Mouse (Mus musculus) layer of hippocampus, adult 18-20 months (tissue): Measurements from ENCODE around the gene Nlrc5. TPM values are rescaled to one million over a fixed set of nuclear protein-coding genes. Genes with fewer than 3 reads are reported as not detected.

Experiments used
- DNase-seq, 2 experiments: peaks; one replicate each; pipeline ENCODE4 v3.0.0; 2022; ENCODE audit warnings: low spot score in 2 of 2
- total RNA-seq, 2 experiments: library from RNA; stranded (reverse); gene quantifications; 2 replicates each; pipeline ENCODE4 v1.2.3; 2021

Nlrc5 gene
- total RNA-seq, 2 experiments from 2014 or later, result 0.30 to 1.1 TPM

DNA sequence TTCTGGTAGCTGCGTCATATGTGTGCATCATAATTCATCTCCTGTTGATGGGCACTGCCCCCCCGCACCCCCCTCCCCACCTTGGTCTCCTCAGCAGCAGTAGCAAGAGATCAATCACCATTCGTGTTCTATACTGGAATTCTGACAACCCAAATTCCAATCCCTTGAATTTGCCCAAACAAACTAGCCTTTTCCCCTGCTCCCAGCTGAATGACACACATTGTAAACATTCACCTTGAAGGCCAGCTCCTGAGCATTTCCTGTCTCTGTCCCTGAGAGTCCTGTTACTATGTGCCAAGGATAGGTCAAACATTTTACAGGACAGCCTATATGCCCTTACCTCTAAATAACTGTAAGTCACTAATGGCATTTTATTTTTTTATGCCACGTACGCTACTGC lies 21.9 kb downstream of the Nlrc5 start:
- no peak for DNase-seq

DNA sequence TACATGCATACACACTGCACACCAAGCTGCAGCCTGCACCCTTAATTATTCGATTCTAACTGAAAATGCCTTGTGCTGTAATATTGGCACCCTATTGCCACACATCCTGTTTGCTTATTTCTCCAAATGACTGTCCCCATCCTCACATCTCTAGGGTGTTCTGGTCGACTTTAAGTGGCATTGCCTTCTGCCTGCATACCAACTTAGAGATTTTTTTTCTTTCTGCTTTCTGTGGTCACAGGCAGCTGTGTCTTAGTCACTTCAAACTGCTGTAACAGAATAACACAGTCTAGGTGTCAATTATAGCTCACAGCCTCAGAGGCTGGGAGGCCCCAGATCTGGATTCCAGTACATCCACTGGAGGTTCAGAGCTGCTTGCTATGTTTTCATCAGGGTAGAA lies 24.4 kb downstream of the Nlrc5 start:
- no peak for DNase-seq

DNA sequence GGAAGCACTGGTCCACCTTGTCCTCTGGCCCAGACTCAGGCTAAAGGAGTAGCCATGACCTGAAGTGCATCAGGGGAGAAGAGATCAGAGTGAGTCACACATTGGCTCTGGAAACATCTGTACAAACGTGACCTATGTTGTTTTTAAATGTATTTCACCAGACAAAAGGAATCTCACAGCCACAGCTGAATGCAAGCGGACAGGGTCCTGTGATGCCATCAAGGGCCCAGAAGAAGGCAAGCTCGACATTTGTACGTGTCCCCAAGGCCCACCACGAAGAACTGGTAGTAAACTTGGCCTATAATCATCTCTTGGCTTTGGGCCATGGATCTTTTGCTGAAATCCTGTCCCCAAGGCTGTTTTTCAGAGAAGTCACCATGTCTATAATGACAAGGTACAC lies 35.5 kb downstream of the Nlrc5 start:
- no peak for DNase-seq

DNA sequence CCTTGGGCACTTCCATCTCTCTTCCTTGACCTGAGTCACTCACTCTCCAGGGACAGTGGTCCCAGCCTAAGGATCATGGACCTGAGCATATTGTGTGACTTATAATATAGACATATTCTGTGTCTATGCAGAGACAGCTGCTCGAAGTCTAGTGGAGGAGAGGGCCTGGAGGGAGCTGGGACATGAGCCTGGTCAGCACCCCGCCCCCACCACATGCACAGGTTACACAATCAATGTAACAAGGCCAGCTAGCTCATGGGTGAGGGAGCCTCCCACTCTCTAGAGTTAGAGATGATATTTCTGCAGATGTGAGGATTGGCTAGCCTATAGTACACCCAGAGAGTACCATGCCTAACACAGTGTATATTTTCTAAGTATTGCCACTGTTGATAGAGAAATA lies 36.6 kb downstream of the Nlrc5 start:
- DNase-seq, result no peak

DNA sequence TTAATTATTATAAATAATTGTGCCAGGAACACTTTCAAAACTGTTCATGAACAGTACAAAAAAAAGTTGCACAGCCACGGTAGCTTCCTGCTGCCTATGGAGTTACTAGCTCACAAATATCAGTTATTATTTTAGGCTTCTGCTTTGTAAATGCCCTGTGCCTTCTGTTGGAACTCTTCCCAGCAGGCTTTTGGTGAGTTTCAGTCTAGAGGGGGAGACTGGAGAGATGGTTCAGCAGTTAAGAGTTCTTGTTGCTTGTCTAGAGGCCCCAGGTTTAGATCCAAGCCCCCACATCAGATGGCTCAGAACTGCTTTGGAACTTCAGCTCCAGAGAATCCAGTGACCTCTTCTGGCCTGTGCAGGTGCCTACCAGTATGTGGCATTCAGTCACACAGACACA lies 37.1 kb downstream of the Nlrc5 start:
- no peak for DNase-seq

DNA sequence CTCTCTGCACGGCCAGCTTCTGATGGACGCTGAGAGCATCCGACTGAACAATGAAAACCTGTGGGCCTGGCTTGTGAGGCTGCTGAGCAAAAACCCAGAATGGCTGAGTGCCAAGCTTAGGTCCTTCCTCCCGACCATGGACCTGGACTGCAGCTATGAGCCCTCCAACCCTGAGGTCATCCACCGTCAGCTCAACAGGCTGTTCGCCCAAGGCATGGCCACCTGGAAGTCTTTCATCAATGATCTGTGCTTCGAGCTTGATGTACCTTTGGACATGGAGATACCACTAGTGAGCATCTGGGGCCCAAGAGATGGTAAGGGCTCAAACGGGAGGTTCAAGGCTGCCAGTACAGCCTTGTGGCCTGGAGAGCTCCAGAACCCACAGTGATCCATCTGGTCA lies 38.6 kb downstream of the Nlrc5 start:
- no peak for DNase-seq

DNA sequence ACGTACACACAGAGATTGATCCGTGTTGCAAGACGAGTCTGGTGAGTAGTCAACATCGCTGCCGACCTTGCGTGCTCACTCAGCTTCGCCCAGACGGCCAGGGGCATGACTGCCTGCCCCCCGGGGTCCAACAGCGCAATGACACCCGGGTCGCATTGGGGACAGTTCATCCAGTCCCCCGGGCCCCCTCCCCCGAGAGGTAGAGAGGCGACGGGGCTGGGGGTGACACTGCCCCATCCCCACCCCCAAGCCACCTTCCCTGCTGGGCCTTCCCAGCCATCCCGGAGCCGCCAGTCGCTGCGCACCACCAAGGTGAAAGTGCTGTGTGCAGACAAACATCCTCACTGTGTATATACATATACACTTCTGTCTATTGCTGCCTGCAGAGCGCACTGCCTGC lies 39.3 kb downstream of the Nlrc5 start:
- no peak for DNase-seq

DNA sequence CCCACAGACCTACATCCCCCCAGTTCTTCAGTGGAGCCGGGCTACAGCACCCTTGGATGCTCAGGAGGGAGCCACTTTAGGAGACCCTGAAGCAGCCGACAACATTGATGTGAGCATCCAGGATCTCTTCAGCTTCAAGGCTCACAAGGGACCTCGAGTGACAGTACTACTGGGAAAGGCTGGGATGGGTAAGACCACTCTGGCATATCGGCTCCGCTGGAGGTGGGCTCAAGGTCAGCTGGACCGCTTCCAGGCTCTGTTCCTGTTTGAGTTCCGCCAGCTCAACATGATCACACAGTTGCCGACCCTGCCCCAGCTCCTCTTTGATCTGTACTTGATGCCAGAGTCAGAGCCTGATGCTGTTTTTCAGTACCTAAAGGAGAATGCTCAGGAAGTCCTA lies 41.6 kb downstream of the Nlrc5 start:
- DNase-seq, result no peak

DNA sequence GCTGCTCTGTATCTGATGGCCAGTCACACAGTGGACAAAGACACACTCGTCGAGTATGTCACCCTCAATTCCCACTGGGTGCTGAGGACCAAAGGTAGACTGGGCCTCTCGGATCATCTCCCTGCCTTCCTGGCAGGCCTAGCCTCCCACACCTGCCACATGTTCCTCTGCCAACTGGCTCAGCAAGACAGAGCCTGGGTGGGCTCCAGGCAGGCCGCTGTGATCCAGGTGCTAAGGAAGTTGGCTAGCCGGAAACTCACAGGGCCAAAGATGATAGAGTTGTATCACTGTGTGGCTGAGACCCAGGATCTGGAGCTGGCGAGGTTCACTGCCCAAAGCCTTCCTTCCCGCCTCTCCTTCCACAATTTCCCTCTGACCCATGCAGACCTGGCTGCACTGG lies 42.7 kb downstream of the Nlrc5 start:
- no peak for DNase-seq

DNA sequence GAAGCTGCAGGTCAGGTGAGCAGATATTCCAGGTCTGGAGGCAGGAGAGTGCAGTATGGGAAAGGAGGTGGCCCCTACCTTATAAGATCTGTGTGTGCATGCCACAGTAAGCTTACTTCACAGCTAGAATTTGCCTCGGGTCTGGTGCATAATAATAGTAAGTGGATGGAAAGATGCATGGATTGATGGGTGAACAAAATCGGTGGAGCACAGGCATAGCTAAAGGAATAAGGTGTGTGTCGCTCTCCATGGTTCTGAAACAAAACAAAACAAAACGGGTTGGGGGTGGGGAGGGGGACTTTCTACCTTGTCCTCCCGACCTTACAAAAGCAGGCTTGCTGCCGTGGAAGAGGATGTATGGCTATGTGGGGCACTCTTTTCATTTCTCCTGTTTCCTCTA lies 47.9 kb downstream of the Nlrc5 start:
- DNase-seq, result no peak

DNA sequence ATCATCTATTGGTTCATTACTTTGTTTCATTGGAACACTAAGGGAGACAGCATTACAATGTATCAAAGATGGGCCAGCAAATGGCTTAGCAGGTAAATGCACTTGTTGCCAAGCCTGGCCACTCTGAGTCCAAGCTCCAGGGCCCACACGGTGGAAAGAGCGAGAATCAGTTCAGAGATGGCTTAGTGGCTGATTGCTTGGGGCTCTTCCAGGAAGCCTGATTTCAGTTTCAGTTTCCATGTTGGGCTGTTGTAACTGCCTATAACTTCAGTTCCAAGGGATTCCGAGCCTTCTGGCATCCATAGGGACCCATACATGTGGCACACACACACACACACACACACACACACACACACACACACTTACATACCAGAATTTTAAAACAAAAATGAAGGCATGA lies 51.1 kb downstream of the Nlrc5 start:
- no peak for DNase-seq

DNA sequence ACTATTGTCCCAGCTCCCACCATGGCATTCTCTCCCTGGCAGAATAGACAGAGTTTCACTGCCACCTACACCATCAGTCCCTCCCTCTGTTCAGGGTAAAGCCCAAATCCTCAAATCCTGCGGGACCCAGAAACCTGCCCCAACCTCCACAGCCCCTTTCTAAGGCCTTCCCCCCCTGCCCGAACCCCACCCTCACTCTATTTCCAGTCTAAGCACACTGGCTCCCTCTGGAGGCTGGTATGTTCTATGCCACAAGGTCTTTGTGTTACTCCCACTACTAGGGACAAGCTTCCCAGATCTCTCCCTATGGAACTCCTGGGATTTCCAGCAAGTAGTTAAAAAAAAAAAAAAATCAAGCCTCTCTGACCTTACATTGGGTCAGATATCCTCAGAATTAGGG lies 51.7 kb downstream of the Nlrc5 start:
- DNase-seq, result peak in 1 of 2 experiments; percentile 47

DNA sequence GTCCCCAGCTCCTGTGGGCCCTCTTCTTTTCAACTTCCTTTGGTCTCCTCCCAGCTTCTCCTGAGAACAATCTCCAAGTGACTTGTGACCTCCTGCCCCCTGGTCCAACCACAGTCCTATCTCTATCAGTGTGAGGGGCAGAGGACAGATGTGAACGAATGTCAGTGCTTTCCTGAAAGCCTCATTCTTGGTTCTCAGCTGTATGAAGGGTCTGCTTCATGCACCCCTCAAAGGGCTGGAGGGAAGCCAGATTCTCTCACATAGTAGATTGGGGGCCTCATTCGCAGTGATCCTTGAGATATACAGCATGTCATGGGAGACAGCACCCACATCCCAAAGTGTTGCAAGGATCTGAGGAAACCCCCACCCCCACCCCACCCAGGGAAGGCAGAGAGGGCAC lies 53.9 kb downstream of the Nlrc5 start:
- no peak for DNase-seq

DNA sequence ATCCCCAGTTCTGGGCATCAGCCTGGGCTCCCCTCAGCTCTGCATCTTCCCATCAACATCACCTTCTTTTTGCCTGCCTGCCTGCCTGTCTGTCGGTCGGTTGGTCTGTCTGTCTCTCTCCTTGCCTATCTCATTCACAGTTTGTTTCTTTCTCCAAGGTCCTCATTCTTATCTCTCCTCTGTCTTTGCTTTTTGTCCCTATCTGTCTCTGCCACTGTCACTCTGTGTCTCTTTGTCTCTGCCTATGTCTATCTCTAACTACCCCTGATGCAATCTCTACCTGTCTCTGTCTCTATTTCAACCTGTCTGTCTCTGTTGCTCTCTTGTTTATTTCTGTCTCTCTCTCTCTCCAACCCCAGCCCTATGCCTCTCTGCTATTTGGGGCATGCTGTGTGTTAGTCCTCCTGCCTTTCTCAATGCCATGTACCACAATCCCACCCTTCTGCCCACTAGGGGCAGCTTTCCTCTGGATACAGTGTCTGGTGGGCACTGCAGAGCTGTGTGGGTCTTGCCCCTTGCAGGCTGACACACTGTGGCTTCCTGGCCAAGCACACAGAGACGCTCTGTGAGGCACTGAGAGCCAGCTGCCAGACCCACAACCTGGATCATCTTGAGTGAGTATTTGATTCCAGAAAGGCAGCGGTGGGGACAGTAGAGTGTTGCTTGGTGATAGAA lies 55.8 kb downstream of the Nlrc5 start:
- no peak for DNase-seq

DNA sequence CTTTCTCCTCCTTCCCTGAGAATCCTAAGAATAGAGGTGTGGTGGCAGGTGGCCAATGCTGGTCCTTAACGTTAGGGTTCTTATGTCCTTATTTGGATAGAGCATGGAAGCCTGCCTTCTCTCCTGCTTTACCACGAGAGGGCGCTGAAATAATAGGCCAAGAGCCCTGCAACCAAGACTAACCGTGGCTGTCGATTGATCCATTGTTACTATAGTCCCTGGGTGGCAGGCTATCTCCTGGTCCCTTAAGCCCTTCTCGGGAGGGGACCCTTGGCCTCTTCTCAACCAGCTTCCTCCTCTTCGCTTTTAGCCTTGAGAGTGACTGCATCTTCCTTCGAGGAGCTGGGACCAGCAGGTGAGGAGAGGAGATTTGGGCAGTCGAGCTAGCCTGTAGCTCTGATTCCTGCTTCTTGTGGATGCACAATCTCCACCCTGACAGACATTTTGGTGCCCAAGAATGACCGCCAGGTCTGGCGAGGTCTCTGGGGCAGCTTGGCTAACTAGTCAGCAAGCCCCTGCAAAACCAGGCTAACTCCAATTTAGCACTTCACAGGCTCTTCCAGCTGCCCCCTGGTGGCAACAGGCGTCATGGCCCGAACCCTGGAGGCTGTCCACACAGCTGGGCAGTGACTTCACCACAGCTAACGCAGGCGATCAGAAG lies 58.0 kb downstream of the Nlrc5 start:
- peak; percentile 40 to 74 for DNase-seq

DNA sequence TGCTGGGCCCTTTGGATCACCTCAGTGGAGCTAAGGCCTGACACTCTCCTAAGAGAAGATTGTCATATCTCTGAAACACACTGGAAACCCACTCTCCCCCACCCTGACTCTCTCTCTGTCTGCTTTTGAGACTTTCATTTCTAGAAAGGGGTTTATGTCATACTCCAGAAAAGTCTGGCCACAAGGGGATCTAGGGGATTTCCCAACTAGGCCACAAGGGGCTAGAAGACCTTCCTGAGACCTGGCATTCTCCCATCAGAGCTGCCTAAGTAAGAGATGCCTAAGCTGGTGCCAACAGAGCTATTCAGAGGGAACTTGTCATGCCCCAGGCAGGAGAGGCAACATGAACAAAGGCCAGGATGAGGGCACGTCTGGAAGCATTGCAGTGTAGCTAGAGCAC lies 59.1 kb downstream of the Nlrc5 start:
- no peak for DNase-seq

DNA sequence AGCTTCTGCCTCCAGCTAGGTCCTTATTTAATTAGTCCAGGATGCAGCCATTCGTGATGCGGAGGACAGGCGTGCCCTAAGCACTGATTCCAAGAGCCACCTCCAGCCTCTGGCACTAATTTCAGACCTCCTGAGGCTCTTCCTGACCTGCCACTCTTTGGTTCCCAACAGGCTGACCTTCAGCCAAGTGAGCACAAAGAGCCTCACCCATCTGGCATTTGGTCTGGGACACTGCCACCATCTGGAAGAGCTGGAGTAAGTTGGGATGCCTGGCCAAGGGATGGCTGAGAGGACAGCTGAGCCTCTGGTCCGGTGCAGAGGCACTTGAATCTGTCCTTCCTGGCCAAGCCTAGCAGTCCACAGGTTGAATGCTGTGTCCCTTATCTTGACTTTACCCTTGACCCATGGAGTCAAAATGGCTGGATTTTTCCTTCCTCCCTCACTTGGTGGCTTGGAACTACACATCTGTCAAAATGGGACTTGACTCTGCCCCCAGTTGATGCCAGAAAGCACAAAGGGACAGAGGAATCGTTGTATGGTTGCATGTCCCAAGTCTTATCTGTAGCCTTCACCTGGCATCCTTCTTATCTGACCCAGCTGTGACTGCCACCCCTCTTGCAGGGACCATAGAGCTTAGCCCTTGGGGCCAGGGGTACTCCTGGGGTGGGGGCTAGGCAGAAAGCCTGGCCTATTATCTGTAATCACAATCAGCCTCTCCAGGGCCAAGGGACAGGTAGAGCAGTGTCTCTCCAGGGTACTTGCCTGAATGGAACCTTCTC lies 81.5 kb downstream of the Nlrc5 start:
- DNase-seq, result no peak

DNA sequence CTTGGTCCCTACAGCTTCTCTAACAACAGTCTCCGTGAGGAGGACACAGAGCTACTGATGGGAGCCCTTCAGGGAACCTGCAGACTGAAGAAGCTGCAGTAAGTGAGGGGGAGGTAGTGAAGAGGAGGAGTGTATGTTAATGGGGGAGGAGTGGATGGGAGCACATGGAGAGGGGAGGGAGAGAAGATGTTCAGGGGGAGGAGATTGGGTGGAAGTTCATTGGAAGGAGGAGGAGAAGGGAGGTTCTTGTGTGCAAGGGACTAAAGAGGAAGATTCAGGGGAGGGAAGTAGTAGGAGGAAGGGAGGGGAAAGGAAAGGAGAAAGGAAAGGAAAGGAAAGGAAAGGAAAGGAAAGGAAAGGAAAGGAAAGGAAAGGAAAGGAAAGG lies 82.0 kb downstream of the Nlrc5 start:
- no peak for DNase-seq

DNA sequence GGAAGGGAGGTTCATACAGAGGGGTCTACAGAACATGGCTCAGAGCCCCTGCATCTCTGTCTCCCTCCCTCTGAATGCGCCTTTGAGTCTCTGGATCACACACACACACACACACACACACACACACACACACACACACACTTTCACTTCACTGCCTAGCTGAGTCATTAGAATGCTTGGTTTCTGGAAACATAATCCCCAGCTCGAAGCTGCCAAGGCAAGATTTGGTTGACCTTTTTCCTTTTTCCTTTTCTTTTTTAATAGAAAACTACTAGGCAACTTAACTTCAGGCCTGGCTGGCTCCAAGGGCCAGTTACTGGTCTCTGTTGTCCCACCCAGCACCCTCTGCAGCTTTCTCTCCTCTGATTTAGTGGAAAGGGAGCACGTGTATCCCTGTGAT lies 82.6 kb downstream of the Nlrc5 start:
- DNase-seq, result no peak

DNA sequence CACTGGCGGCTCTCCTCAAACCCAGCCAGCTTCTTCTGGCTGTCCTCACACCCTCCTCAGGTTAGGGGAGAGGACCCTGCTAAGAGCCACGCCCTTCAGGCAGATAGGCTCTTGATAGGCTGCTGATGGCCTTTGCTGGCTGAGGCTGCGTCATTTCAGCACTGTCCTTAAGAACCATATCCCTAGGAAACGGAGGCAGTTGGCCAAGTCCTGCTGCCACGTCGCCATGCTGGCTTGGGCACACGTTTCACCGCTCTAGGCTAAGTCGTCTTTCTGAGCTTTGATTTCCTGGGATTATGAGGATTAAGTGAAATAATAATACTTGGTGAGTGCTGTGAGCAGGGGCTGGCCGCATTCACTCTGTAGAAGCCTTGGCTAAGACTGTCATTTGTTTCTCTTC lies 84.2 kb downstream of the Nlrc5 start:
- DNase-seq, result no peak

DNA sequence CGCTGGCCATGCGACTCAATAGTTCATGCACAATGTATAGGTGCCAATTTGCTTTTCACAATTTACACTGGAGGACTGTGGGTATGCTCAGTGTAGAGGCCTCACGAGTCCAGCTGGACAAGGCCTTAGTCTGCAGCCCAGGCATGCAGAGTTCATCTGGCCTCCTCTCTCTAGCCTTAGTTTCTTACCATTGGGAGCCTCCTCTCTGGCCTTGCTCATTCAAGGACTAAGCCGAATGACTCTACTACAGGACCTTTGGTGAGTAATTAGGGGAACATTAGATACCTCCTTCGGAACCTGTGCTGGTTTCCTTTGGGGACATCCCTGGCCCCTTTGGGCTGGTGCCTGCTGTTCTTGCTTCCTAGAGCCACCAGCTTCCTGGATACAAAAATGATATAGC lies 84.9 kb downstream of the Nlrc5 start:
- DNase-seq, result no peak

DNA sequence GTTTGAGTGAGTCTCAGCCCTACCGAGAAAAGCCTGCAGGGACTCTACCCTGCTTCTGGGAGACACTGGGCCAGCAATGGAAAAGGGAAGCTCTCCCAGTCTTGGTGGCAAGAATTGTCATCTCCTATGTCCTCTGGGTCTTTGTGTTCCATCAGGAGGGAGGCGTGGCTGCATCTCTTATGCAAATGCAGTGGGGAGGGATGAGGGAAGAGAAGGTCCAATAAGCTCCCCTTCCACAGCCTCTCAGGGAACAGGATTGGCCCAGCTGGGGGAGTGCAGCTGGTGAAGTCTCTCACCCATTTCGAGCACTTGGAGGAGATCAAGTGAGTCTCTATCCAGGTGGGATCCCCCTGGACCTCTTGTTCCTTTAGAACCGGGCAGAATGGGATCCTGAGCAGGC lies 87.3 kb downstream of the Nlrc5 start:
- DNase-seq, result no peak

DNA sequence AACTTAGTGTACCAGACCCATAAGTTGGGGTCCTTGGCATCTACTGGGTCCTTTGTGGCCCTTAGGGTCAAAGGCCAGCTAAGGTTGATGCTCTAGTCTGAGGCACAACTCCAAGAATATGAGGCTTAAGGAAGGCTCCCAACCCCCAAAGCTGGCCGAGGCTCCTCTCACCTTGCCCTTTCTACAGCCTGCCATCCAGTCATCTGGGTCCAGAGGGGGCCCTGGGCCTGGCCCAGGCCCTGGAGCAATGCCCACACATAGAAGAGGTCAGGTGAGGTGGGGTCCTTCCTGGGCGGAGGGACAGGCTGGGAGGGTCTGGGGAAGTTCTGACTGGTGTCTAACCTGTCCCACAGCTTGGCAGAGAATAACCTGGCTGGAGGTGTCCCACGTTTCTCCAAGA lies 88.3 kb downstream of the Nlrc5 start:
- no peak for DNase-seq
